Mouse (Mus musculus): ENCODE data around the gene Gm6793. TPM values are rescaled to one million over a fixed set of nuclear protein-coding genes. Genes with fewer than 3 reads are reported as not detected.

Gene Gm6793
- not detected in 2 replicates for total RNA-seq (2021)
- long read RNA-seq = 0 reads

DNA sequence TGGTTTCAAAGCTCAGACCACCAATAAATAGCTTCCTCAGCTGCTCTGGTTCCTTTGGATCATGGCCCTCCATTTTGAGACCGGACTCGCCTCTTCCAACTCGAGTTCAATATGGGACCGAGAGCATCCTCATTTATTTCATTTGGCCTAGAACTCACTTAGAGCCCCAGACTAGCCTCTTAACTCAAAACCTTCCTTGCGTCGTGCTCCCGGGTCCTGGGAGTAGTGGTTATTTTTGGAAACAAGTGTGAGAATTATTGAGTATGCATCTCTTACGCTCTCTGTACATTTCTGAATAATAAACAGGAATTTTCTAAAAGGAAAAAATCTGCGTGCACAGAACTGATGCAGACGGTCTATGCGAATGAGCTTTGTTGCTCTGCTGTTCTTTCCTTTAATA, at the start of gene Gm6793:
Gene Gm6793, minus strand, starts transcription at position 101 of the 400 bp plus-strand sequence.
- DNase-seq = no peak

- no peak for DNase-seq
Measured at GRCm38 (mm10) chr8:112061372-112061771, 46.5 kb upstream of the Gm6793 start.

- no peak for DNase-seq
Measured at GRCm38 (mm10) chr8:112054456-112054855, 39.6 kb upstream of the Gm6793 start.

DNA sequence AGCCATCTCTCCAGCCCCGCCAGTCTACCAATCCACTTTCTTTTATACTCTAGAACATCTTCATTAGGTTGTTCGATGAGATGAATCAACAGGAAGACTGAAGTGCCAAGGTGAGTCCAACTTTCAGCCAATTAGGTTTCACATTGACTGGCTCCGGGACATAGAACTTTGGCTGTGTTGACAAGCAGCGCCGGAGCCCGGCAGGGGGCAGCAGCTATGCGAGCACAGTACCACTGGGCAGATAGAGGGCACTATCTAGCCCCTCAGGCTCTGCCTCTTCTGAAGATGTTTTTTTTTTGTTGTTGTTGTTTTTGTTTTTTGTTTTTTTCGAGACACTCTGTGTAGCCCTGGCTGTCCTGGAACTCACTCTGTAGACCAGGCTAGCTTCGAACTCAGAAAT, 36.7 kb upstream of the Gm6793 start:
- no peak for DNase-seq

DNA sequence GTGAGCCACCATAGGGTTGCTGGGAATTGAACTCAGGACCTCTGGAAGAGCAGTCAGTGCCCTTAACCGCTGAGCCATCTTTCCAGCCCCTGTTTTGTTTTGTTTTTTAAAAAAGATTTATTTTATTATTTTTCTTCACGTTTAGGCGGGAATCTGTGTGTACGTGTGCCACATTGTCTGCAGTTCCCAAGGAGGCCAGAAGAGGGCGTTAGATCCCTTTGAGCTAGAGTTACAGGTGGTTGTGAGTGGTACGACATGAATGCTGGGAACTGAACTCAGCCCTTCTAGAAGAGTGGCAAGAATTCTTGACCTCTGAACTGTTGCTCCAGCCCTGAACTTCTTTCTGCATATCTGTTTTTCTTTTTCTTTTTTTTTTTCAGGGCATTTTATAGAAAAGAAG, 35.1 kb upstream of the Gm6793 start:
- DNase-seq = no peak

GRCm38 (mm10) chr8:112048293-112048692, 33.5 kb upstream of the Gm6793 start:
- DNase-seq = no peak

DNA sequence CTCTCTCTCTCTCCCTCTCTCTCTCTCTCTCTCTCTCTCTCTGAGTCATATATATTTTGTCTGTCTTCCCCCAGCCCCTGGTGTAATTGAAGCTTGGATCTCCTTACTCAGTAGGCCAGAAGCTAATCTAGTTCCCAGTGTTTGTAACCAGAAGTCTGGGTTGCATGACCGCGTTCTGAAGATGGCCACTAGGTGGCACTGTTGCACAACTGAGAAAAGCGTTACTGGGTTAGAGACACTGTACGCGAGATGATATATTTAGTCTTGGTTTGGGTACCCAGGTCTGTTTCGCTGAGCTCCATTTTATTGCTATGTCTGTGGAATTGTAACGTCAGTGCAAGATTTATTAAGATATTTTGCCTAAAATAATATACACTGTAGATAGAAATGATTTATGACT, 31.1 kb upstream of the Gm6793 start:
- DNase-seq = peak; percentile 75

DNA sequence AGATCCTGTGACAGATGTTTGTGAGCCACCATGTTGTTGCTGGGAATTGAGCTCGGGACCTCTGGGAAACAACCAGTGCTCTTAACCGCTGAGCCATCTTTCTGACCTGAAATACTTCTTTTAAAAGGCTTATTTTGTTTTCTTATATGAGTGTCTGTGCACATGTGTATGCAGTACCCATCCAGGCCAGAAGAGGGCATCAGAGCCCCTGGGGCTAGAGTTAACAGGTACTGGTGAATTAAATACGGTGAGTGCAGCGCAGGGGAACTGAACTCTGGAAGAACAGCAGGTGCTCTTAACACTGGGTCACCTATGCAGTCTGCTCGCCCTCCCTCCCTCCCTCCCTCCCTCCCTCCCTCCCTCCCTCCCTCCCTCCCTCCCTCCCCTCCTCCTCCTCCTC, 30.3 kb upstream of the Gm6793 start:
- DNase-seq = no peak

DNA sequence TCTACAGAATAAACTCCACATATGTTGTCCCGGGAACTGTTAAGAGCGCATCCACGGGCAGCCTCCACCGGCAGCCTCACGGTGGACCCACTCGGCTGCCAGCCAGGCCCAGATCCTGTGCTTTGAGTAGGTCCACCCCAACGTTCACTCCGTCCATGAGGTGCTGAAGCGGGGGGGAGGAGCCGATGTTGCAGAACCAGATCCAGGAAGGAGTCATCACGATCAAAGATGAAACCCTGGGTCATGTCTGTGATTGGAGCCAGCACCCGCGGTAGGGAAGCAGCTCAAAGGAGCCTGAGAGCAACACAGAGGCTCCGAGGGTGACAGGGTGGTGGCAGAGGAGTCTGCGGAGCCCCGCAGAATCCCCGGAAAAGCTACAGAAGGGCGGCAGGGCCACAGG, 22.7 kb upstream of the Gm6793 start:
- no peak for DNase-seq

DNA sequence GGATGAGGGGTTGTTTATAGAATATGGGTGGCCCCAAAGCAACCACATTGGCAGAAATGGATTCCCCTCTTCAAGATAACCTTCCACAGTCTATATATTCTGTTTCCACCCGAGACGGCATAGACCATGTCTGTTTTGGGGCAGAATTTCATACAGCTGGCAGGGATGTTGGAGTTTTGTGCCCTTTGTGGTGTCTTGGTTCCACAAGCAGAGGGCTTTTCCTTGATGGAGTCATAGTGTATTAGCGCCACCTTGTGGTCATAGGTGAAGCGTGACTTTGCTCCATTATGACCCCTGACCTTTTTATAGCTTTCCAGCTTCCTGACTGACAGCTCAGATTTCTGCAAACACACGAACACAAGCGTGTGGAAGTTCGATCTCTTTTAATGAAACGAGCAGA, 19.8 kb upstream of the Gm6793 start:
- DNase-seq = no peak

DNA sequence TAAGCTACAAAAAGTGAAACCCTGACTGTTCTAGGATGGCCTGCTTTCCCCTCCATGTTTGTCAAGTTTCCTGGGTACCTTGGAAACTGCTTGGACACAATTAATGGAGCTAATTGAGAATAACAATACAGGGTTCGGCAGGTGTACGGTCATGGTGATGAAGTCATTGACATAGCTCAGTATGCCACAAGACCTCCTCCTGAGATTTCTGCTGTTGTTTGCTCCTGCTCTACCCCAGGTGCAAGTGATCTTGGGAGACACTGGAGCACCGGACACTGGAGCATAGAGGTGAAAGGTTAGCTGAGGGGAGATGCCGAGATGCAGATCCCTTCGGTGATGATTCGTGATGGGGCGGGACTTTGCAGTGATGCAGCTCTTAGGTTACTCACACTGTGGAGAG, 18.2 kb upstream of the Gm6793 start:
- DNase-seq = no peak

- DNase-seq = no peak
Measured at GRCm38 (mm10) chr8:112030663-112031062, 15.8 kb upstream of the Gm6793 start.

GRCm38 (mm10) chr8:112029455-112029854, 14.6 kb upstream of the Gm6793 start:
- no peak for DNase-seq

DNA sequence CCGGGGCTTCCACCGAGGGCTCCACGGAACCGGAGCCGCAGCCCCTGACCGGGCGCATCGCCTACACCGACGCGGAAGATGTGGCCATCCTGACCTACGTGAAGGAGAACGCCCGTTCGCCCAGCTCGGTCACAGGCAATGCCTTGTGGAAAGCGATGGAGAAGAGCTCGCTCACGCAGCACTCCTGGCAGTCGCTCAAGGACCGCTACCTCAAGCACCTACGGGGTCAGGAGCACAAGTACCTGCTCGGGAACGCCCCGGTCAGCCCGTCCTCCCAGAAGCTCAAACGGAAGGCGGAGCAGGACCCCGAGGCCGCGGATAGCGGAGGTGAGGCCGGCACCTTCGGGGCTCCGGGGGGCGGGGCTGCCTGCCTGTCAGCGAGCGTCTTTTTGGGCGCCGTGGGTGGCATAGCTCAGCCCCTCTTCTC, 3.0 kb downstream of the Gm6793 start:
- peak; percentile 59 for DNase-seq

DNA sequence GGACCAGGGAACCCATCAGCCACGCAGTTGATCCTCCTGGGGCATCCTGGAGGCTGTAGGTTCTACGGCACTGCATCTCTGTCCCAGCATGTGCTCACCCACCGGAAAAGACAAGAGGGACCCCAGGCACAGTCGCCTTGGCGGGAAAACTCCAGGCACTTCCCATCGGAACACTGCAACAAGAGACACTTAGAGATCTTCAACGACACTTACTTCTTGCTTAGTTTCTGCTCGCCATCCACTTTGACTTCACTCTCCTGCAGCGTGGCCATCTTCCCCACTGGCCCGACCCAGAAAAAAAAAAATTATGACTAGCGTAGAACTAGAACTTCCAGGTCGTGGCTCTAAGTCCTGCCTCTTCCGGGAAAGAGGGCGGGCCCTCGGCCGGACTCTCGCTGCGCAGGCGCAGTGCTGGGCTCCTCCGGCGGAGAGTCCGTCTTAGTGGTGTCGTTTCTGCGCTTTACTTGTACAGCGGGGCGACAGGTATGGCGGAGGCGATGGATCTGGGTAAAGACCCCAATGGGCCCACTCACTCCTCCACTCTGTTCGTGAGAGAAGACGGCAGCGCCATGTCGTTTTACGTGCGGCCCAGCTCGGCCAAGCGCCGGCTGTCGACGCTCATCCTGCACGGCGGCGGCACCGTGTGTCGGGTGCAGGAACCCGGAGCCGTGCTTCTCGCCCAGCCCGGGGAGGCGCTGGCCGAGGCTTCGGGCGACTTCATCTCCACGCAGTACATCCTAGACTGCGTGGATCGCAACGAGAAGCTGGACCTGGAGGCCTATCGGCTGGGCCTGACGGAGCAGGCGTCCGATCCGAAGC, 3.6 kb downstream of the Gm6793 start, which contains the start of the genes Kars and Terf2ip:
Gene Kars, minus strand, starts transcription at position 327 of the 819 bp plus-strand sequence.
Gene Terf2ip, plus strand, starts transcription at position 402 of the 819 bp plus-strand sequence.
- peak; percentile 95 for DNase-seq

GRCm38 (mm10) chr8:112009558-112009957, 5.3 kb downstream of the Gm6793 start:
- no peak for DNase-seq

GRCm38 (mm10) chr8:112007669-112008068, 7.2 kb downstream of the Gm6793 start:
- DNase-seq = no peak

- no peak for DNase-seq
Measured at GRCm38 (mm10) chr8:112005601-112006000, 9.2 kb downstream of the Gm6793 start.

DNA sequence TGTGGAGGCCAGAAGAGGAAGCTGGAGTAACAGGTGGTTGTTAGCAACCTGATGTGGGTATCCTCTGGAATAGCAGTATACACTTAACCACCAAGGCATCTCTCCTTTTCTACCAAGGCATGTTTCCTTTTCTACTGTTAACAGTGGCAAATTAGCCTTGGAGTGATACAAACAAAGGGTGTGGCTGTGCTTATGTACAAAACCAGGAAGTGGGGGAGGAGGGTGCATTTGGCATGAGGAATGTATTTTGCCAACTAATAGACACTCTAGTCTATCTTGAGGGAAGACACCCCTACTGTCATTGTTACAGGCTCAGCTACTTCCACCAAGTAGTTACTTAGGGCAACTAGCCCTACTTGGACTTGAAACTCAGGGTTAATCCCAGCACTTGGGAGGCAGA, 10.1 kb downstream of the Gm6793 start:
- DNase-seq = no peak

GRCm38 (mm10) chr8:111992703-111993039, 22.2 kb downstream of the Gm6793 start:
- no peak for DNase-seq

- DNase-seq = peak; percentile 86
Measured at GRCm38 (mm10) chr8:111992013-111992702, 22.7 kb downstream of the Gm6793 start, which contains the start of gene Adat1. Gene Adat1, minus strand, starts transcription at chr8:111992302.

GRCm38 (mm10) chr8:111991278-111991677, 23.6 kb downstream of the Gm6793 start:
- no peak for DNase-seq

DNA sequence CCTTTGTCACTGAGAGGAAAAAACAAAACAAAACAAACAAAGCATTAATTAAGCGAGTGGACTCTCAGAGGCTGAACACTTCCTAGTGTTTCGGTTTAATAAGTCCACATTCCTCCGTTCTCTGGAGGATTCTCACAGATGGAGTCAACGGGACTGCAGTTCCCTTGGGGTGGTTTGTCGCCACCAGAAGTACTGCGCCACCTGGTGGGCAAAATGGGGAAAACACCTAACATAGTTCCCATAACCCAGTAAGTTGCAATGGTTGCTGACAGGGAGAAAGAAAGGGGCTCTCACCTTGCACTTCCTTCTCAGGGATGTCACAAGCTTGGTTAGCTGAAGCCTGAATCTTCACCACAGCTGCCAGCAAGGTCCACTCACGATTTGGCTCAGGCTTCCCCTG, 24.9 kb downstream of the Gm6793 start:
- peak; percentile 82 for DNase-seq

- no peak for DNase-seq
Measured at GRCm38 (mm10) chr8:111984511-111984910, 30.3 kb downstream of the Gm6793 start.
